Mouse (Mus musculus): Measurements from ENCODE around the gene Sytl1. TPM values are rescaled to one million over a fixed set of nuclear protein-coding genes. Genes with fewer than 3 reads are reported as not detected.

Sytl1 gene
- polyA plus RNA-seq, 1 experiment from 2014 or later, result 0.56 TPM

Other genes with a start within 250 kb of the Sytl1 start
- gene Wasf2, start 132.6 kb downstream of the Sytl1 start, polyA plus RNA-seq (2015; fragmentation: Nextera tagmentation; extraction: Ambion mirVana), result 27.4 and 27.7 TPM in 2 replicates
- 3.0 and 5.0 TPM in 2 replicates for gene Cd164l2, start 51.0 kb downstream of the Sytl1 start, polyA plus RNA-seq (2015; fragmentation: Nextera tagmentation; extraction: Ambion mirVana)
- 1.3 and 2.0 TPM in 2 replicates for gene Gpr3, start 50.6 kb downstream of the Sytl1 start, polyA plus RNA-seq (2015; fragmentation: Nextera tagmentation; extraction: Ambion mirVana)
- 1.6 and 2.0 TPM in 2 replicates for gene Map3k6, start 22.3 kb downstream of the Sytl1 start, polyA plus RNA-seq (2015; fragmentation: Nextera tagmentation; extraction: Ambion mirVana)
- gene Tmem222, start 14.7 kb upstream of the Sytl1 start, polyA plus RNA-seq (2015; fragmentation: Nextera tagmentation; extraction: Ambion mirVana), result 118 and 120 TPM in 2 replicates
- gene Wdtc1, start 90.4 kb upstream of the Sytl1 start, polyA plus RNA-seq (2015; fragmentation: Nextera tagmentation; extraction: Ambion mirVana), result 23.2 and 26.3 TPM in 2 replicates
- gene Slc9a1, start 106.6 kb upstream of the Sytl1 start, polyA plus RNA-seq (2015; fragmentation: Nextera tagmentation; extraction: Ambion mirVana), result 9.9 and 11.1 TPM in 2 replicates
- gene Tent5b, start 217.0 kb upstream of the Sytl1 start, polyA plus RNA-seq (2015; fragmentation: Nextera tagmentation; extraction: Ambion mirVana), result 0.22 and 0.37 TPM in 2 replicates
- gene Trnp1, start 235.4 kb upstream of the Sytl1 start, polyA plus RNA-seq (2015; fragmentation: Nextera tagmentation; extraction: Ambion mirVana), result 6.4 and 6.9 TPM in 2 replicates

Data from midbrain, embryonic 15.5 days (tissue).